In genomic region chr11:121231191-121231590, GRCm38 (mm10) we compare ENCODE assay signal across 18 mouse cellular contexts. TPM values are rescaled to one million over a fixed set of nuclear protein-coding genes. Genes with fewer than 3 reads are reported as not detected.
A peak's percentile ranks its signal among the peaks of the same experiment; 100 is the strongest.
DNase-seq lines count a peak whose midpoint lies in the region; ATAC-seq lines count a peak whose summit lies in the region.
"Had no signal": no experiment of that assay in that cellular context is flagged by ENCODE, and none has a peak within 500 bp of the region (broad histone marks: within the 10 kb centered on the region; RNA-seq: fewer than 3 reads in every experiment).

No protein-coding gene starts in this region.

- no peak for DNase-seq in heart, embryonic 10.5 days (ENCODE audit: low spot score)
- no peak for DNase-seq in heart, postnatal 4 days
- DNase-seq in kidney, adult 11 months = peak; percentile 79
- no peak for DNase-seq in kidney, postnatal 4 days
- DNase-seq in A20 (ENCODE audit: low read depth, low spot score) = peak; percentile 79
- no peak for DNase-seq in liver, embryonic 13.5 days
- no peak for DNase-seq in left cerebral cortex, adult 8-10 months (ENCODE audit: low spot score in 2 of 2)
- DNase-seq: adrenal gland, postnatal 36 days; cerebellum, adult 9-10 months; layer of hippocampus, adult 9-11 months; lung, adult 2 months; lung, postnatal 4 days; thymus, postnatal 14 days had no signal

- no peak overlapping the region for H3K4me2 ChIP-seq in liver, embryonic 13.5 days
- no peak overlapping the region for H3K4me2 ChIP-seq in hindbrain, embryonic 13.5 days
- H3K4me2 ChIP-seq: midbrain, embryonic 11.5 days; neural tube, embryonic 15.5 days had no signal

- H3K4me1 ChIP-seq in heart, embryonic 10.5 days = peaks cover 42% of the 10 kb centered on the region
- peaks cover 78% of the 10 kb centered on the region for H3K4me1 ChIP-seq in liver, embryonic 13.5 days (replicated peaks)
- peaks cover 35% of the 10 kb centered on the region for H3K4me1 ChIP-seq in hindbrain, embryonic 13.5 days (replicated peaks)

- no peaks in the 10 kb centered on the region for H3K9me3 ChIP-seq in heart, embryonic 10.5 days
- no peaks in the 10 kb centered on the region for H3K9me3 ChIP-seq in liver, embryonic 13.5 days (replicated peaks)
- H3K9me3 ChIP-seq in hindbrain, embryonic 13.5 days = no peaks in the 10 kb centered on the region
- H3K9me3 ChIP-seq: neural tube, embryonic 15.5 days had no signal

- H3K4me3 ChIP-seq in heart, embryonic 10.5 days = no peak overlapping the region
- no peak overlapping the region for H3K4me3 ChIP-seq in liver, embryonic 13.5 days (replicated peaks)
- H3K4me3 ChIP-seq in hindbrain, embryonic 13.5 days = no peak overlapping the region
- H3K4me3 ChIP-seq: neural tube, embryonic 15.5 days had no signal

- no peak for ATAC-seq in liver, embryonic 13.5 days (ENCODE audit: low read depth)
- no peak for ATAC-seq in hindbrain, embryonic 13.5 days (ENCODE audit: low FRiP score)
- ATAC-seq: forebrain, embryonic 14.5 days; Patski had no signal

- H3K36me3 ChIP-seq in heart, embryonic 10.5 days = peaks cover 9% of the 10 kb centered on the region
- peaks cover 18% of the 10 kb centered on the region for H3K36me3 ChIP-seq in liver, embryonic 13.5 days
- peaks cover 10% of the 10 kb centered on the region for H3K36me3 ChIP-seq in hindbrain, embryonic 13.5 days

- H3K9ac ChIP-seq in liver, embryonic 13.5 days = peak overlapping the region; percentile 40; the same call in 1 of the 2 replicates
- no peak overlapping the region for H3K9ac ChIP-seq in hindbrain, embryonic 13.5 days
- H3K9ac ChIP-seq: neural tube, embryonic 15.5 days had no signal

- WGBS in heart, embryonic 10.5 days = 80% methylated on average over 4 of the region's 4 CpGs
- WGBS in liver, embryonic 13.5 days (ENCODE audit: insufficient replicate concordance) = 68% methylated on average over 4 of the region's 4 CpGs
- WGBS in hindbrain, embryonic 13.5 days = 82% methylated on average over 4 of the region's 4 CpGs

- peak overlapping the region; percentile 60; the same call in 1 of the 2 replicates for H3K27ac ChIP-seq in heart, embryonic 10.5 days
- peak overlapping the region; percentile 89 for H3K27ac ChIP-seq in liver, embryonic 13.5 days
- H3K27ac ChIP-seq in hindbrain, embryonic 13.5 days = no peak overlapping the region
- H3K27ac ChIP-seq: neural tube, embryonic 15.5 days had no signal

- no peaks in the 10 kb centered on the region for H3K27me3 ChIP-seq in heart, embryonic 10.5 days (ENCODE audit: insufficient read depth, poor library complexity, severe bottlenecking)
- H3K27me3 ChIP-seq in liver, embryonic 13.5 days = no peaks in the 10 kb centered on the region
- no peaks in the 10 kb centered on the region for H3K27me3 ChIP-seq in hindbrain, embryonic 13.5 days
- H3K27me3 ChIP-seq: neural tube, embryonic 15.5 days; Patski had no signal

RNA-seq across cellular contexts. Expression of gene Cybc1, which starts 2.1 kb away (rescaled TPM):
- 22.9 and 28.0 TPM in 2 replicates for polyA plus RNA-seq in heart, embryonic 10.5 days (2016; fragmentation: Nextera tagmentation; extraction: Ambion mirVana)
- 10 to 100 TPM; 11.8 to 12.5 TPM for total RNA-seq in heart, postnatal 4 days (2021)
- polyA plus RNA-seq in liver, embryonic 13.5 days (2015; fragmentation: Nextera tagmentation; extraction: Ambion mirVana) = 20.0 and 21.0 TPM in 2 replicates
- 39.3 and 42.2 TPM in 2 replicates for polyA plus RNA-seq in hindbrain, embryonic 13.5 days (2015; fragmentation: Nextera tagmentation; extraction: Ambion mirVana)
- total RNA-seq in left cerebral cortex, adult 8-10 months (2022) = 10 to 100 TPM; 19.2 to 25.9 (median 23.0) TPM

RNA-seq across cellular contexts. Expression of gene Narf, which starts 5.9 kb away (rescaled TPM):
- polyA plus RNA-seq in heart, embryonic 10.5 days (2016; fragmentation: Nextera tagmentation; extraction: Ambion mirVana) = 48.6 and 60.0 TPM in 2 replicates
- 10 to 100 TPM; 58.7 to 62.4 TPM for total RNA-seq in heart, postnatal 4 days (2021)
- polyA plus RNA-seq in liver, embryonic 13.5 days (2015; fragmentation: Nextera tagmentation; extraction: Ambion mirVana) = 101 and 117 TPM in 2 replicates
- polyA plus RNA-seq in hindbrain, embryonic 13.5 days (2015; fragmentation: Nextera tagmentation; extraction: Ambion mirVana) = 94.8 and 95.5 TPM in 2 replicates
- total RNA-seq in left cerebral cortex, adult 8-10 months (2022) = 10 to 100 TPM; 44.1 to 61.8 (median 51.2) TPM

RNA-seq across cellular contexts. Expression of gene Ogfod3, which starts 26.7 kb away (rescaled TPM):
- 29.1 and 29.8 TPM in 2 replicates for polyA plus RNA-seq in heart, embryonic 10.5 days (2016; fragmentation: Nextera tagmentation; extraction: Ambion mirVana)
- 10 to 100 TPM; 18.7 to 22.2 TPM for total RNA-seq in heart, postnatal 4 days (2021)
- 14.7 and 14.9 TPM in 2 replicates for polyA plus RNA-seq in liver, embryonic 13.5 days (2015; fragmentation: Nextera tagmentation; extraction: Ambion mirVana)
- 23.9 and 24.2 TPM in 2 replicates for polyA plus RNA-seq in hindbrain, embryonic 13.5 days (2015; fragmentation: Nextera tagmentation; extraction: Ambion mirVana)
- total RNA-seq in left cerebral cortex, adult 8-10 months (2022) = 10 to 100 TPM in 1 of 4 experiments, 1 to 10 TPM in 3; 7.5 to 10.2 (median 9.5) TPM

RNA-seq across cellular contexts. Expression of gene Hexdc, which starts 27.0 kb away (rescaled TPM):
- polyA plus RNA-seq in heart, embryonic 10.5 days (2016; fragmentation: Nextera tagmentation; extraction: Ambion mirVana) = 5.3 and 7.6 TPM in 2 replicates
- 10 to 100 TPM; 17.0 to 17.8 TPM for total RNA-seq in heart, postnatal 4 days (2021)
- 2.2 and 2.4 TPM in 2 replicates for polyA plus RNA-seq in liver, embryonic 13.5 days (2015; fragmentation: Nextera tagmentation; extraction: Ambion mirVana)
- polyA plus RNA-seq in hindbrain, embryonic 13.5 days (2015; fragmentation: Nextera tagmentation; extraction: Ambion mirVana) = 17.8 and 20.5 TPM in 2 replicates
- total RNA-seq in left cerebral cortex, adult 8-10 months (2022) = 10 to 100 TPM; 20.8 to 27.9 (median 24.8) TPM

RNA-seq across cellular contexts. Expression of gene Foxk2, which starts 28.6 kb away (rescaled TPM):
- 6.5 and 9.3 TPM in 2 replicates for polyA plus RNA-seq in heart, embryonic 10.5 days (2016; fragmentation: Nextera tagmentation; extraction: Ambion mirVana)
- 10 to 100 TPM; 30.3 to 34.5 TPM for total RNA-seq in heart, postnatal 4 days (2021)
- 3.4 and 3.9 TPM in 2 replicates for polyA plus RNA-seq in liver, embryonic 13.5 days (2015; fragmentation: Nextera tagmentation; extraction: Ambion mirVana)
- polyA plus RNA-seq in hindbrain, embryonic 13.5 days (2015; fragmentation: Nextera tagmentation; extraction: Ambion mirVana) = 12.1 and 12.2 TPM in 2 replicates
- 10 to 100 TPM; 78.2 to 84.7 (median 79.9) TPM for total RNA-seq in left cerebral cortex, adult 8-10 months (2022)

Comparison
In these comparisons a context has a peak if more than half of its experiments do, and no peak if none do; other contexts are left out.
1. DNase-seq: peak in kidney, adult 11 months (single experiment) and A20 (single experiment); none in heart, embryonic 10.5 days (single experiment), heart, postnatal 4 days (single experiment), kidney, postnatal 4 days (0 of 2), liver, embryonic 13.5 days (single experiment) and left cerebral cortex, adult 8-10 months (0 of 2).